Mouse (Mus musculus) G1E (cell line): ENCODE results near the gene Klrb1a. TPM values are rescaled to one million over a fixed set of nuclear protein-coding genes. Genes with fewer than 3 reads are reported as not detected.
"Not testable (repeated sequence)": the region's sequence is repeated elsewhere in the genome, so short reads cannot be mapped to it uniquely, and the experiment has no call there.

Source experiments
- ATAC-seq: 2 replicates; pipeline ENCODE4 v1.8.0; 2016; ENCODE audit warnings: mild to moderate bottlenecking; ENCODE audit not compliant: insufficient number of reproducible peaks, poor library complexity, low FRiP score, severe bottlenecking; ENCODE audit errors: extremely low read depth
- DNase-seq: peaks from one replicate; pipeline ENCODE4 v3.0.0; 2012; ENCODE audit warnings: low spot score
- H3K27me3 ChIP-seq: 2 replicates; pipeline ENCODE4 v1.6.1; 2012; ENCODE audit warnings: mild to moderate bottlenecking, low read length, inconsistent platforms; ENCODE audit not compliant: insufficient read depth
- H3K36me3 ChIP-seq: replicated peaks from 2 replicates; pipeline ENCODE3; 2012; ENCODE audit warnings: mild to moderate bottlenecking, inconsistent platforms
- H3K4me1 ChIP-seq: 2 replicates; pipeline ENCODE4 v1.6.1; 2012; ENCODE audit warnings: low read depth, low read length, inconsistent platforms, mixed read lengths; ENCODE audit not compliant: insufficient read depth
- H3K4me3 ChIP-seq: 2 replicates; pipeline ENCODE4 v1.5.1; 2012; ENCODE audit warnings: low read depth, mild to moderate bottlenecking, inconsistent platforms, low read length, moderate library complexity, mixed read lengths
- H3K9me3 ChIP-seq: replicated peaks from 2 replicates; pipeline ENCODE4 v1.6.1; 2012; ENCODE audit warnings: inconsistent platforms
- CTCF ChIP-seq: IDR thresholded peaks from 2 replicates; pipeline ENCODE4 v1.5.1; 2012; ENCODE audit warnings: low read depth, low read length, inconsistent platforms, mixed read lengths
- GATA1 ChIP-seq: IDR thresholded peaks from 2 replicates; pipeline ENCODE4 v1.6.1; 2012; ENCODE audit warnings: borderline replicate concordance, low read length, inconsistent platforms, mixed read lengths
- GATA2 ChIP-seq: IDR thresholded peaks from 2 replicates; pipeline ENCODE4 v1.6.1; 2012; ENCODE audit warnings: low read depth, low read length, inconsistent platforms, borderline replicate concordance
- POLR2AphosphoS5 ChIP-seq: IDR thresholded peaks from 2 replicates; pipeline ENCODE4 v1.6.1; 2012; ENCODE audit warnings: low read depth, low read length, inconsistent platforms; ENCODE audit not compliant: insufficient replicate concordance
- TAL1 ChIP-seq: conservative IDR thresholded peaks from 2 replicates; pipeline ENCODE4 v1.6.1; 2012; ENCODE audit warnings: low read depth, low read length, inconsistent platforms, mixed read lengths
- polyA plus RNA-seq: library from polyadenylated mRNA; stranded (reverse); fragments of >175 nt; gene quantifications from 2 replicates; pipeline ENCODE4 v1.2.3, GENCODE M21; 2012
- total RNA-seq, 2 experiments: library from RNA; stranded (forward) in 1 of 2; stranded (reverse) in 1 of 2; fragments of 200-1000 nt in 1 of 2; fragments of >200 nt in 1 of 2; fragmentation: Nextera tagmentation in 1 of 2; gene quantifications; 2 replicates each; pipeline ENCODE4 v1.2.3; 2014 to 2017

The Klrb1a gene
- total RNA-seq (2014; fragmentation: Nextera tagmentation) (not detected in 2 replicates), total RNA-seq (2017) (0.11 and 0.12 TPM in 2 replicates), polyA plus RNA-seq (not detected in 2 replicates)

- peaks cover 37% of the 10 kb centered on the region for H3K9me3 ChIP-seq
- DNase-seq, H3K4me3 ChIP-seq, H3K4me1 ChIP-seq, H3K27me3 ChIP-seq, ATAC-seq, H3K36me3 ChIP-seq: not testable (repeated sequence)
These were observed at the start of gene Klrb1a for GRCm38 (mm10) chr6:128623433-128623832. Gene Klrb1a (minus strand): TSS chr6:128623533.

GRCm38 (mm10) chr6:128669936-128670335, 46.6 kb upstream of the Klrb1a start:
- DNase-seq (no peak), ATAC-seq (no peak)
- no peaks in the 10 kb centered on the region for H3K4me1 ChIP-seq
- peaks cover 19% of the 10 kb centered on the region for H3K9me3 ChIP-seq
- TF ChIP-seq POLR2AphosphoS5: no peak
- TF ChIP-seq GATA1: no peak
- no peak for TF ChIP-seq GATA2
- no peak for TF ChIP-seq TAL1
- TF ChIP-seq CTCF: no peak
- no peak overlapping the region for H3K4me3 ChIP-seq
- no peaks in the 10 kb centered on the region for H3K36me3 ChIP-seq
- H3K27me3 ChIP-seq: no peaks in the 10 kb centered on the region

GRCm38 (mm10) chr6:128662206-128662605, 38.9 kb upstream of the Klrb1a start, which contains the start of gene Clec2h:
Gene Clec2h (plus strand): TSS chr6:128662385.
- Histone ChIP-seq H3K27me3 (no peaks in the 10 kb centered on the region), H3K36me3 (no peaks in the 10 kb centered on the region), H3K4me3 (no peak within 1 kb of the TSS), H3K9me3 (peaks cover 13% of the 10 kb centered on the region), H3K4me1 (no peaks in the 10 kb centered on the region)
- TF ChIP-seq CTCF: no peak
- TF ChIP-seq GATA2: no peak
- no peak for TF ChIP-seq TAL1
- no peak for TF ChIP-seq POLR2AphosphoS5
- no peak for TF ChIP-seq GATA1
- ATAC-seq (no peak), DNase-seq (no peak)

GRCm38 (mm10) chr6:128661249-128661648, 37.9 kb upstream of the Klrb1a start:
- H3K4me1 ChIP-seq: no peaks in the 10 kb centered on the region
- TF ChIP-seq TAL1: no peak
- no peak for TF ChIP-seq CTCF
- H3K27me3 ChIP-seq: no peaks in the 10 kb centered on the region
- DNase-seq (no peak), ATAC-seq (no peak)
- no peak overlapping the region for H3K4me3 ChIP-seq
- no peaks in the 10 kb centered on the region for H3K36me3 ChIP-seq
- peaks cover 13% of the 10 kb centered on the region for H3K9me3 ChIP-seq

DNA sequence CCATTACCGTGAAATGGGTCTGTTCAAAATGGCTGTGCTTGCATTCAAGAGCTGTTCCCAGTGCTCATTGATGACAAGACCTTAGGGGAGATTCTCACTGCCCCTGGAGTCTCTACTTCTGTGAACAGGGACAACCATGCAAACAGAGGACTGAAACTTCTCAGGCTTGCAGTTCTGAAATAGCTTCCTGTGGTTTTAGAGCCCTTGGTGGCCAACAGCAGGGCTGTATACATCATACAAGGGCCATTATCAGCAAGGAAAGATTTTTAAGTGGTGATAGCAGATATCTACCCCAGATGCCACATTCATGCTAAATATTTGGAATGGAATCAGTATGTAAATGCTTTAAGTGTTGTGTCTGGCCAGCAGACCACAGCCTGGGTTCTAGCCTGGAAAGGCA, 29.6 kb upstream of the Klrb1a start:
- ATAC-seq: no peak

GRCm38 (mm10) chr6:128650827-128651226, 27.5 kb upstream of the Klrb1a start:
- not testable (repeated sequence) for H3K36me3 ChIP-seq, DNase-seq, ATAC-seq

More for the DNA sequence above, 29.6 kb upstream of the Klrb1a start:
- no peaks in the 10 kb centered on the region for H3K36me3 ChIP-seq
- DNase-seq: no peak
- H3K4me3 ChIP-seq: no peak overlapping the region
- no peaks in the 10 kb centered on the region for H3K4me1 ChIP-seq
- H3K27me3 ChIP-seq: no peaks in the 10 kb centered on the region
- TF ChIP-seq GATA2: no peak
- H3K9me3 ChIP-seq: peaks cover 36% of the 10 kb centered on the region

DNA sequence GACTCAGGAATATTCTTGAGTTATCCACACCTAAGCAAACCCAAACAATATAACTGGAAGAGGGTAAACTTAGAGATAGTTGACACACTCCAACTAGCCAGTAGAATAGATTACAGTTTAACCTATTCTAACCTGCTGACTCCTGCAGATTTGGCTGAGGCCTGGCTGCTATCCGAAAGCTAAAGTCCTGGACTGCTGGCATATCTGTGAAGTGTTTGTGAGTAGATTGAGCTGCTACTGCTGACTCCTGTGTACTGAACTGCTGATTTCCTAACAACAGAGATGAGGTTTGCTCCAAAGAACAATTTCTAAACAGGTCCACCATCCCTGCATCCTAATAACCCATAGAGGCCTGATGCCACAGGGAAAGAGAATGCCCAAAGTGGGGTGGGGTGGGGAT, 26.9 kb upstream of the Klrb1a start:
- no peak for DNase-seq
- Histone ChIP-seq H3K27me3 (no peaks in the 10 kb centered on the region), H3K4me1 (no peaks in the 10 kb centered on the region), H3K36me3 (no peaks in the 10 kb centered on the region), H3K9me3 (peaks cover 36% of the 10 kb centered on the region), H3K4me3 (no peak overlapping the region)
- no peak for TF ChIP-seq TAL1
- TF ChIP-seq GATA1: no peak
- no peak for TF ChIP-seq GATA2
- no peak for TF ChIP-seq POLR2AphosphoS5
- no peak for TF ChIP-seq CTCF
- ATAC-seq: no peak

More at GRCm38 (mm10) chr6:128650827-128651226, 27.5 kb upstream of the Klrb1a start:
- H3K27me3 ChIP-seq, H3K4me1 ChIP-seq, H3K4me3 ChIP-seq: not testable (repeated sequence)
- H3K9me3 ChIP-seq: peaks cover 36% of the 10 kb centered on the region
